Mouse (Mus musculus) kidney, embryonic 16.5 days (tissue): ENCODE results near the gene Stk32c. TPM values are rescaled to one million over a fixed set of nuclear protein-coding genes. Genes with fewer than 3 reads are reported as not detected.

ENCODE experiments used
- ATAC-seq: fragments of 200-750 bp; cut with Nextera tagmentation; 2 replicates; pipeline ENCODE4 v1.8.0; 2017; ENCODE audit warnings: moderate TSS enrichment; ENCODE audit not compliant: low FRiP score, low TSS enrichment
- H3K27ac ChIP-seq: fragments of 300-500 bp; sonication (generic); 2 replicates; pipeline ENCODE4 v1.5.1; 2014; ENCODE audit warnings: low read length
- H3K27me3 ChIP-seq: fragments of 300-500 bp; sonication (generic); 2 replicates; pipeline ENCODE4 v1.6.1; 2014; ENCODE audit warnings: low read length, control low read depth, mixed read lengths; ENCODE audit not compliant: insufficient read depth
- H3K36me3 ChIP-seq: fragments of 300-500 bp; sonication (generic); 2 replicates; pipeline ENCODE4 v1.6.1; 2014; ENCODE audit warnings: low read length, control low read depth, mixed read lengths; ENCODE audit not compliant: insufficient read depth
- H3K4me1 ChIP-seq: fragments of 300-500 bp; sonication (generic); 2 replicates; pipeline ENCODE4 v1.6.1; 2014; ENCODE audit warnings: low read length, control low read depth, mixed read lengths; ENCODE audit not compliant: insufficient read depth
- H3K4me2 ChIP-seq: fragments of 300-500 bp; sonication (generic); replicated peaks from 2 replicates; pipeline ENCODE4 v1.6.1; 2014; ENCODE audit warnings: low read depth, low read length
- H3K4me3 ChIP-seq: fragments of 300-500 bp; sonication (generic); 2 replicates; pipeline ENCODE4 v1.5.1; 2014; ENCODE audit warnings: mild to moderate bottlenecking, low read length
- H3K9ac ChIP-seq: fragments of 300-500 bp; sonication (generic); replicated peaks from 2 replicates; pipeline ENCODE4 v1.6.1; 2014; ENCODE audit warnings: low read length
- H3K9me3 ChIP-seq: fragments of 300-500 bp; sonication (generic); 2 replicates; pipeline ENCODE4 v1.6.1; 2016; ENCODE audit warnings: low read length, control low read depth
- WGBS: fragments of 180-500 bp; shearing (Covaris S2); extraction: QIAGEN DNeasy Blood & Tissue Kit; methylation state at CpG from one replicate; pipeline ENCODE4 v1.1.7; 2014; 5-methylcytosine and 5-hydroxymethylcytosine counted together
- polyA plus RNA-seq: library from polyadenylated mRNA; unstranded; fragments of >200 nt; fragmentation: Nextera tagmentation; extraction: Ambion mirVana; gene quantifications from 2 replicates; pipeline ENCODE4 v1.2.1, GENCODE M21; 2015

The Stk32c gene
- polyA plus RNA-seq, 1 experiment from 2014 or later = 0.39 TPM

GRCm38 (mm10) chr7:139136906-139137491 lies 76.1 kb downstream of the Stk32c start:
- no peak overlapping the region for H3K4me2 ChIP-seq
- no peaks in the 10 kb centered on the region for H3K36me3 ChIP-seq
- no peaks in the 10 kb centered on the region for H3K9me3 ChIP-seq
- H3K27ac ChIP-seq = no peak overlapping the region
- WGBS = 74% methylated on average over 5 of the region's 5 CpGs
- ATAC-seq = no peak
- no peaks in the 10 kb centered on the region for H3K27me3 ChIP-seq
- no peaks in the 10 kb centered on the region for H3K4me1 ChIP-seq
- no peak overlapping the region for H3K9ac ChIP-seq
- no peak overlapping the region for H3K4me3 ChIP-seq

- Histone ChIP-seq H3K36me3 (no peaks in the 10 kb centered on the region), H3K4me1 (0 out of 2 replicates have a peak, but pooled peaks cover 2% of the 10 kb centered on the region), H3K9me3 (no peaks in the 10 kb centered on the region), H3K9ac (no peak overlapping the region), H3K27me3 (no peaks in the 10 kb centered on the region), H3K27ac (no peak overlapping the region), H3K4me3 (no peak overlapping the region), H3K4me2 (no peak overlapping the region)
- no peak for ATAC-seq
- WGBS = 79% methylated on average over 5 of the region's 5 CpGs
Measured at GRCm38 (mm10) chr7:139135236-139135635, 77.9 kb downstream of the Stk32c start.

- H3K4me3 ChIP-seq = no peak overlapping the region
- no peak overlapping the region for H3K4me2 ChIP-seq
- no peaks in the 10 kb centered on the region for H3K36me3 ChIP-seq
- no peak for ATAC-seq
- no peaks in the 10 kb centered on the region for H3K27me3 ChIP-seq
- H3K27ac ChIP-seq = no peak overlapping the region
- no peak overlapping the region for H3K9ac ChIP-seq
- H3K9me3 ChIP-seq = no peaks in the 10 kb centered on the region
- 82% methylated on average over 3 of the region's 3 CpGs for WGBS
- H3K4me1 ChIP-seq = 0 out of 2 replicates have a peak, but pooled peaks cover 6% of the 10 kb centered on the region
Measured at GRCm38 (mm10) chr7:139133446-139133845, 79.7 kb downstream of the Stk32c start.

GRCm38 (mm10) chr7:139131538-139131937 lies 81.6 kb downstream of the Stk32c start:
- Histone ChIP-seq H3K36me3 (no peaks in the 10 kb centered on the region), H3K27me3 (no peaks in the 10 kb centered on the region), H3K4me2 (no peak overlapping the region), H3K27ac (no peak overlapping the region), H3K4me1 (0 out of 2 replicates have a peak, but pooled peaks cover 6% of the 10 kb centered on the region), H3K9ac (no peak overlapping the region), H3K9me3 (no peaks in the 10 kb centered on the region), H3K4me3 (no peak overlapping the region)
- 56% methylated on average over 8 of the region's 8 CpGs for WGBS
- no peak for ATAC-seq

GRCm38 (mm10) chr7:139130361-139130760 lies 82.7 kb downstream of the Stk32c start:
- H3K36me3 ChIP-seq = no peaks in the 10 kb centered on the region
- H3K4me1 ChIP-seq = 0 out of 2 replicates have a peak, but pooled peaks cover 6% of the 10 kb centered on the region
- 18% methylated on average over 6 of the region's 6 CpGs for WGBS
- peak; percentile 9; the same call in 1 of the 2 replicates for ATAC-seq
- H3K27ac ChIP-seq = no peak overlapping the region
- H3K9ac ChIP-seq = no peak overlapping the region
- no peak overlapping the region for H3K4me3 ChIP-seq
- no peaks in the 10 kb centered on the region for H3K27me3 ChIP-seq
- H3K9me3 ChIP-seq = no peaks in the 10 kb centered on the region
- H3K4me2 ChIP-seq = no peak overlapping the region

GRCm38 (mm10) chr7:139128994-139129393 lies 84.1 kb downstream of the Stk32c start:
- Histone ChIP-seq H3K9me3 (no peaks in the 10 kb centered on the region), H3K4me2 (no peak overlapping the region), H3K4me3 (no peak overlapping the region), H3K4me1 (0 out of 2 replicates have a peak, but pooled peaks cover 6% of the 10 kb centered on the region), H3K27ac (no peak overlapping the region), H3K36me3 (no peaks in the 10 kb centered on the region), H3K27me3 (no peaks in the 10 kb centered on the region), H3K9ac (no peak overlapping the region)
- ATAC-seq = no peak
- 90% methylated on average over 4 of the region's 4 CpGs for WGBS

- Histone ChIP-seq H3K4me1 (0 out of 2 replicates have a peak, but pooled peaks cover 6% of the 10 kb centered on the region), H3K9ac (no peak overlapping the region), H3K27me3 (no peaks in the 10 kb centered on the region), H3K9me3 (no peaks in the 10 kb centered on the region), H3K4me3 (no peak overlapping the region), H3K36me3 (no peaks in the 10 kb centered on the region), H3K4me2 (no peak overlapping the region), H3K27ac (no peak overlapping the region)
- WGBS = 72% methylated on average over 7 of the region's 7 CpGs
- ATAC-seq = no peak
Measured at GRCm38 (mm10) chr7:139126549-139126948, 86.6 kb downstream of the Stk32c start.

GRCm38 (mm10) chr7:139125881-139126280 lies 87.2 kb downstream of the Stk32c start:
- 80% methylated on average over 4 of the region's 4 CpGs for WGBS
- Histone ChIP-seq H3K36me3 (no peaks in the 10 kb centered on the region), H3K27me3 (no peaks in the 10 kb centered on the region), H3K4me1 (0 out of 2 replicates have a peak, but pooled peaks cover 6% of the 10 kb centered on the region), H3K27ac (no peak overlapping the region), H3K4me3 (no peak overlapping the region), H3K9ac (no peak overlapping the region), H3K4me2 (no peak overlapping the region), H3K9me3 (no peaks in the 10 kb centered on the region)
- no peak for ATAC-seq

- Histone ChIP-seq H3K4me3 (no peak overlapping the region), H3K9ac (no peak overlapping the region), H3K27ac (no peak overlapping the region), H3K27me3 (no peaks in the 10 kb centered on the region), H3K4me1 (no peaks in the 10 kb centered on the region), H3K9me3 (no peaks in the 10 kb centered on the region), H3K4me2 (no peak overlapping the region), H3K36me3 (no peaks in the 10 kb centered on the region)
- WGBS = 71% methylated on average over 2 of the region's 2 CpGs
- no peak for ATAC-seq
Measured at GRCm38 (mm10) chr7:139119775-139120153, 93.3 kb downstream of the Stk32c start.

- WGBS = 35% methylated on average over 12 of the region's 13 CpGs
- no peak overlapping the region for H3K27ac ChIP-seq
- H3K36me3 ChIP-seq = no peaks in the 10 kb centered on the region
- no peak overlapping the region for H3K4me2 ChIP-seq
- no peak overlapping the region for H3K9ac ChIP-seq
- ATAC-seq = peak; percentile 80
- H3K4me3 ChIP-seq = no peak overlapping the region
- no peaks in the 10 kb centered on the region for H3K9me3 ChIP-seq
- H3K4me1 ChIP-seq = no peaks in the 10 kb centered on the region
- H3K27me3 ChIP-seq = no peaks in the 10 kb centered on the region
Measured at GRCm38 (mm10) chr7:139119152-139119774, 93.8 kb downstream of the Stk32c start.
